14 mouse cellular contexts compared by ENCODE assay signal in genomic region chr12:98669864-98670263, GRCm38 (mm10). TPM values are rescaled to one million over a fixed set of nuclear protein-coding genes. Genes with fewer than 3 reads are reported as not detected.
DNase-seq lines count a peak whose midpoint lies in the region; ATAC-seq and TF ChIP-seq lines count a peak whose summit lies in the region.
"Had no signal": no experiment of that assay in that cellular context is flagged by ENCODE, and none has a peak within 500 bp of the region (broad histone marks: within the 10 kb centered on the region; RNA-seq: fewer than 3 reads in every experiment).

No protein-coding gene starts in this region.

- no peak for TF ChIP-seq CTCF in midbrain, postnatal 0 days (IDR thresholded peaks at IDR 0.05)

- no peak overlapping the region for H3K4me3 ChIP-seq in heart, embryonic 12.5 days
- no peak overlapping the region for H3K4me3 ChIP-seq in midbrain, postnatal 0 days (ENCODE audit: low read depth, low read length)
- no peak overlapping the region for H3K4me3 ChIP-seq in midbrain, embryonic 13.5 days (replicated peaks)
- H3K4me3 ChIP-seq in forebrain, embryonic 16.5 days (replicated peaks; ENCODE audit: low read length), result no peak overlapping the region
- H3K4me3 ChIP-seq: heart, adult 2 months; lung, embryonic 15.5 days; midbrain, embryonic 12.5 days had no signal

- H3K27me3 ChIP-seq in heart, embryonic 12.5 days (replicated peaks), result no peaks in the 10 kb centered on the region
- H3K27me3 ChIP-seq in midbrain, postnatal 0 days (ENCODE audit: insufficient read depth, low read length), result no peaks in the 10 kb centered on the region
- H3K27me3 ChIP-seq in midbrain, embryonic 13.5 days, result no peaks in the 10 kb centered on the region
- no peaks in the 10 kb centered on the region for H3K27me3 ChIP-seq in forebrain, embryonic 16.5 days (replicated peaks; ENCODE audit: control insufficient read depth, insufficient read depth, low read length)
- H3K27me3 ChIP-seq: lung, embryonic 15.5 days; midbrain, embryonic 12.5 days; Patski had no signal

- no peak overlapping the region for H3K4me2 ChIP-seq in heart, embryonic 12.5 days
- no peak overlapping the region for H3K4me2 ChIP-seq in midbrain, postnatal 0 days (ENCODE audit: low read depth, low read length, poor library complexity, severe bottlenecking)
- no peak overlapping the region for H3K4me2 ChIP-seq in midbrain, embryonic 13.5 days (replicated peaks)
- no peak overlapping the region for H3K4me2 ChIP-seq in forebrain, embryonic 16.5 days (ENCODE audit: low read length)
- H3K4me2 ChIP-seq: lung, embryonic 15.5 days; midbrain, embryonic 12.5 days had no signal

- H3K9me3 ChIP-seq in heart, embryonic 12.5 days (replicated peaks), result no peaks in the 10 kb centered on the region
- no peaks in the 10 kb centered on the region for H3K9me3 ChIP-seq in midbrain, postnatal 0 days (ENCODE audit: low read length)
- no peaks in the 10 kb centered on the region for H3K9me3 ChIP-seq in midbrain, embryonic 13.5 days
- no peaks in the 10 kb centered on the region for H3K9me3 ChIP-seq in forebrain, embryonic 16.5 days (ENCODE audit: control insufficient read depth, low read length)
- H3K9me3 ChIP-seq: lung, embryonic 15.5 days; midbrain, embryonic 12.5 days had no signal

- ATAC-seq in heart, embryonic 12.5 days (ENCODE audit: insufficient number of reproducible peaks, low FRiP score), result no peak
- ATAC-seq in midbrain, postnatal 0 days (ENCODE audit: low FRiP score), result no peak
- ATAC-seq in midbrain, embryonic 13.5 days, result no peak
- no peak for ATAC-seq in forebrain, embryonic 16.5 days
- ATAC-seq: hindbrain, embryonic 16.5 days; Patski had no signal

- peak; percentile 82 for DNase-seq in heart, adult 11 months
- DNase-seq in midbrain, postnatal 0 days (ENCODE audit: low spot score), result peak; percentile 32
- peak; percentile 84 for DNase-seq in cerebellum, adult 8-10 months
- DNase-seq in kidney, postnatal 14 days, result peak; percentile 67
- DNase-seq in neural tube, embryonic 10.5 days (ENCODE audit: extremely low spot score, low spot score), result no peak
- DNase-seq: spleen, adult 18-20 months had no signal

- H3K36me3 ChIP-seq in heart, embryonic 12.5 days, result peaks cover 20% of the 10 kb centered on the region
- H3K36me3 ChIP-seq in midbrain, postnatal 0 days (ENCODE audit: insufficient read depth, low read length), result peaks cover 14% of the 10 kb centered on the region
- H3K36me3 ChIP-seq in midbrain, embryonic 13.5 days, result peaks cover 22% of the 10 kb centered on the region
- H3K36me3 ChIP-seq in forebrain, embryonic 16.5 days (ENCODE audit: control insufficient read depth, insufficient read depth), result peaks cover 2% of the 10 kb centered on the region; the same call in 1 of the 2 replicates
- H3K36me3 ChIP-seq: lung, embryonic 15.5 days had no signal

- H3K27ac ChIP-seq in heart, embryonic 12.5 days (ENCODE audit: poor library complexity, severe bottlenecking), result no peak overlapping the region
- H3K27ac ChIP-seq in midbrain, postnatal 0 days (ENCODE audit: low read depth, low read length), result no peak overlapping the region
- H3K27ac ChIP-seq in midbrain, embryonic 13.5 days, result no peak overlapping the region
- H3K27ac ChIP-seq in forebrain, embryonic 16.5 days (ENCODE audit: low read length), result no peak overlapping the region
- H3K27ac ChIP-seq: heart, adult 2 months; lung, embryonic 15.5 days; midbrain, embryonic 12.5 days had no signal

- H3K9ac ChIP-seq in heart, embryonic 12.5 days, result no peak overlapping the region
- no peak overlapping the region for H3K9ac ChIP-seq in midbrain, postnatal 0 days (replicated peaks; ENCODE audit: low read length, poor library complexity, severe bottlenecking)
- H3K9ac ChIP-seq in midbrain, embryonic 13.5 days (replicated peaks), result no peak overlapping the region
- H3K9ac ChIP-seq in forebrain, embryonic 16.5 days (replicated peaks; ENCODE audit: low read depth, low read length), result no peak overlapping the region
- H3K9ac ChIP-seq: lung, embryonic 15.5 days; midbrain, embryonic 12.5 days had no signal

- WGBS in heart, embryonic 12.5 days, result 85% methylated on average over 5 of the region's 5 CpGs
- 82% methylated on average over 5 of the region's 5 CpGs for WGBS in midbrain, postnatal 0 days
- WGBS in midbrain, embryonic 13.5 days, result 90% methylated on average over 5 of the region's 5 CpGs
- 67% methylated on average over 5 of the region's 5 CpGs for WGBS in forebrain, embryonic 16.5 days

- H3K4me1 ChIP-seq in heart, embryonic 12.5 days (replicated peaks), result peaks cover 25% of the 10 kb centered on the region
- H3K4me1 ChIP-seq in midbrain, postnatal 0 days (ENCODE audit: insufficient read depth, low read length), result no peaks in the 10 kb centered on the region
- H3K4me1 ChIP-seq in midbrain, embryonic 13.5 days (replicated peaks), result no peaks in the 10 kb centered on the region
- peaks cover 7% of the 10 kb centered on the region; the same call in 1 of the 2 replicates for H3K4me1 ChIP-seq in forebrain, embryonic 16.5 days (replicated peaks; ENCODE audit: control insufficient read depth, insufficient read depth, low read length)

RNA-seq across cellular contexts. Expression of gene Spata7, which starts 41.9 kb away (rescaled TPM):
- 10.9 and 11.2 TPM in 2 replicates for polyA plus RNA-seq in heart, embryonic 12.5 days (2016; fragmentation: Nextera tagmentation; extraction: Ambion mirVana)
- 29.2 and 41.6 TPM in 2 replicates for total RNA-seq in midbrain, postnatal 0 days (2014; rRNA removed)
- polyA plus RNA-seq in midbrain, postnatal 0 days (2015; fragmentation: Nextera tagmentation; extraction: Ambion mirVana), result 34.2 and 38.2 TPM in 2 replicates
- 29.9 and 31.9 TPM in 2 replicates for polyA plus RNA-seq in midbrain, embryonic 13.5 days (2015; fragmentation: Nextera tagmentation; extraction: Ambion mirVana)
- 27.4 and 32.1 TPM in 2 replicates for polyA plus RNA-seq in forebrain, embryonic 16.5 days (2015; fragmentation: Nextera tagmentation; extraction: Ambion mirVana)
